Mouse (Mus musculus) myocyte (in vitro differentiated cells): ENCODE data around the gene Sdccag8. TPM values are rescaled to one million over a fixed set of nuclear protein-coding genes. Genes with fewer than 3 reads are reported as not detected.

Experiments
- H3K27me3 ChIP-seq: one replicate; pipeline ENCODE4 v1.6.1; 2011; ENCODE audit not compliant: control insufficient read depth, insufficient read depth, insufficient read length
- H3K36me3 ChIP-seq: one replicate; pipeline ENCODE4 v1.6.1; 2011; ENCODE audit not compliant: control insufficient read depth, insufficient read depth
- H3K4me2 ChIP-seq: one replicate; pipeline ENCODE4 v1.6.1; 2011; ENCODE audit warnings: low read depth, control low read depth
- H3K4me3 ChIP-seq: one replicate; pipeline ENCODE4 v1.5.1; 2011; ENCODE audit warnings: mild to moderate bottlenecking, control low read depth, moderate library complexity
- H3K79me2 ChIP-seq: one replicate; pipeline ENCODE4 v1.6.1; 2011; ENCODE audit not compliant: control insufficient read depth, insufficient read depth
- H3ac ChIP-seq: one replicate; pipeline ENCODE4 v1.6.1; 2011; ENCODE audit not compliant: control insufficient read depth, insufficient read length
- CEBPB ChIP-seq: IDR thresholded peaks from 2 replicates; pipeline ENCODE4 v1.6.1; 2011; ENCODE audit warnings: mild to moderate bottlenecking, moderate library complexity; ENCODE audit not compliant: poor library complexity, insufficient read depth, severe bottlenecking
- E2F4 ChIP-seq: IDR thresholded peaks from one replicate; pipeline ENCODE4 v1.6.1; 2011; ENCODE audit warnings: mild to moderate bottlenecking, control low read depth, moderate library complexity; ENCODE audit not compliant: insufficient read depth
- MAX ChIP-seq: IDR thresholded peaks from one replicate; pipeline ENCODE4 v1.6.1; 2011; ENCODE audit warnings: low read depth, mild to moderate bottlenecking, control low read depth
- MYOD1 ChIP-seq, 3 experiments: IDR thresholded peaks; one replicate each; pipeline ENCODE4 v1.6.1; 2011; ENCODE audit warnings: control low read depth in 2 of 3, low read depth in 2 of 3, mild to moderate bottlenecking in 2 of 3, moderate library complexity in 1 of 3; ENCODE audit not compliant: insufficient read length in 2 of 3, control insufficient read depth in 1 of 3
- MYOG ChIP-seq, 3 experiments: IDR thresholded peaks; one replicate each; pipeline ENCODE4 v1.6.1; 2011; ENCODE audit warnings: control low read depth in 2 of 3, low read depth in 2 of 3, mild to moderate bottlenecking in 2 of 3; ENCODE audit not compliant: insufficient read length in 2 of 3, control insufficient read depth in 1 of 3, insufficient read depth in 1 of 3
- POLR2A ChIP-seq: IDR thresholded peaks from one replicate; pipeline ENCODE4 v1.6.1; 2011; ENCODE audit warnings: low read depth, mild to moderate bottlenecking, control low read depth, moderate library complexity; ENCODE audit not compliant: insufficient read length
- POLR2AphosphoS2 ChIP-seq: IDR thresholded peaks from one replicate; pipeline ENCODE4 v1.6.1; 2011; ENCODE audit warnings: low read depth, control low read depth; ENCODE audit not compliant: insufficient read length
- REST ChIP-seq: IDR thresholded peaks from one replicate; pipeline ENCODE4 v1.6.1; 2011; ENCODE audit warnings: mild to moderate bottlenecking, control low read depth, moderate library complexity; ENCODE audit not compliant: insufficient read depth, insufficient read length
- SRF ChIP-seq: IDR thresholded peaks from one replicate; pipeline ENCODE4 v1.6.1; 2011; ENCODE audit warnings: low read depth; ENCODE audit not compliant: control insufficient read depth, insufficient read length
- TCF12 ChIP-seq: IDR thresholded peaks from one replicate; pipeline ENCODE4 v1.6.1; 2011; ENCODE audit warnings: mild to moderate bottlenecking, control low read depth; ENCODE audit not compliant: poor library complexity, insufficient read depth, severe bottlenecking
- TCF3 ChIP-seq: IDR thresholded peaks from one replicate; pipeline ENCODE4 v1.6.1; 2011; ENCODE audit warnings: low read depth, control low read depth; ENCODE audit not compliant: insufficient read length
- USF1 ChIP-seq: IDR thresholded peaks from one replicate; pipeline ENCODE4 v1.6.1; 2011; ENCODE audit warnings: low read depth, mild to moderate bottlenecking, control low read depth, moderate library complexity
- polyA plus RNA-seq: library from polyadenylated mRNA; unstranded; fragments of >200 nt; fragmentation: generic; extraction: Trizol; gene quantifications from one replicate; pipeline ENCODE4 v1.2.1, GENCODE M21; 2012; ENCODE audit warnings: missing spikeins

Gene Sdccag8
- polyA plus RNA-seq, 1 experiment = 8.4 TPM

GRCm38 (mm10) chr1:176845082-176845977, 30.9 kb downstream of the Sdccag8 start:
- H3K4me3 ChIP-seq = no peak overlapping the region
- TF ChIP-seq TCF3 (no peak), POLR2A (no peak), USF1 (no peak), MYOG (IDR thresholded peaks at IDR 0.05; ENCODE audit: control insufficient read depth in 1 of 3, insufficient read depth in 1 of 3, insufficient read length in 2 of 3, low read depth in 2 of 3) (peak in 1 of 3 experiments; percentile 69), SRF (no peak), MYOD1 (IDR thresholded peaks at IDR 0.05; ENCODE audit: control insufficient read depth in 1 of 3, insufficient read length in 2 of 3, low read depth in 2 of 3) (peak in 2 of 3 experiments; percentile 57 to 68), E2F4 (no peak), POLR2AphosphoS2 (no peak), REST (no peak), MAX (no peak), TCF12 (no peak), CEBPB (no peak)
- H3ac ChIP-seq = no peak overlapping the region
- no peaks in the 10 kb centered on the region for H3K79me2 ChIP-seq
- no peaks in the 10 kb centered on the region for H3K36me3 ChIP-seq
- H3K4me2 ChIP-seq = peak overlapping the region; percentile 19
- H3K27me3 ChIP-seq = no peaks in the 10 kb centered on the region

- Histone ChIP-seq H3K4me3 (no peak overlapping the region), H3ac (no peak overlapping the region), H3K27me3 (no peaks in the 10 kb centered on the region), H3K4me2 (peak overlapping the region; percentile 4), H3K79me2 (no peaks in the 10 kb centered on the region), H3K36me3 (no peaks in the 10 kb centered on the region)
- no peak for TF ChIP-seq USF1
- TF ChIP-seq CEBPB = no peak
- TF ChIP-seq E2F4 = no peak
- TF ChIP-seq TCF12 = no peak
- no peak for TF ChIP-seq SRF
- no peak for TF ChIP-seq TCF3
- TF ChIP-seq MYOD1 (IDR thresholded peaks at IDR 0.05; ENCODE audit: control insufficient read depth in 1 of 3, insufficient read length in 2 of 3, low read depth in 2 of 3) = no peak
- TF ChIP-seq MAX = no peak
- TF ChIP-seq POLR2A = no peak
- TF ChIP-seq REST = no peak
- TF ChIP-seq POLR2AphosphoS2 = no peak
- no peak for TF ChIP-seq MYOG (IDR thresholded peaks at IDR 0.05; ENCODE audit: control insufficient read depth in 1 of 3, insufficient read depth in 1 of 3, insufficient read length in 2 of 3, low read depth in 2 of 3)
Observed at GRCm38 (mm10) chr1:176847118-176847859, 32.8 kb downstream of the Sdccag8 start.

GRCm38 (mm10) chr1:176848613-176849290, 34.3 kb downstream of the Sdccag8 start:
- H3K79me2 ChIP-seq = no peaks in the 10 kb centered on the region
- no peaks in the 10 kb centered on the region for H3K36me3 ChIP-seq
- no peak overlapping the region for H3K4me3 ChIP-seq
- no peak for TF ChIP-seq TCF3
- TF ChIP-seq USF1 = no peak
- H3ac ChIP-seq = no peak overlapping the region
- H3K27me3 ChIP-seq = no peaks in the 10 kb centered on the region
- H3K4me2 ChIP-seq = no peak overlapping the region

GRCm38 (mm10) chr1:176849377-176849776, 34.9 kb downstream of the Sdccag8 start:
- TF ChIP-seq MYOG (IDR thresholded peaks at IDR 0.05; ENCODE audit: control insufficient read depth in 1 of 3, insufficient read depth in 1 of 3, insufficient read length in 2 of 3, low read depth in 2 of 3) = peak in 1 of 3 experiments; percentile 4
- no peak for TF ChIP-seq USF1
- TF ChIP-seq MYOD1 (IDR thresholded peaks at IDR 0.05; ENCODE audit: control insufficient read depth in 1 of 3, insufficient read length in 2 of 3, low read depth in 2 of 3) = peak in 2 of 3 experiments; percentile 14 to 17
- TF ChIP-seq TCF12 = peak; percentile 54
- TF ChIP-seq E2F4 = no peak
- no peak overlapping the region for H3K4me3 ChIP-seq
- no peaks in the 10 kb centered on the region for H3K27me3 ChIP-seq
- H3K36me3 ChIP-seq = no peaks in the 10 kb centered on the region
- no peak overlapping the region for H3K4me2 ChIP-seq
- no peaks in the 10 kb centered on the region for H3K79me2 ChIP-seq
- no peak overlapping the region for H3ac ChIP-seq

- no peaks in the 10 kb centered on the region for H3K27me3 ChIP-seq
- no peak overlapping the region for H3ac ChIP-seq
- no peaks in the 10 kb centered on the region for H3K36me3 ChIP-seq
- TF ChIP-seq POLR2AphosphoS2 (no peak), TCF3 (no peak)
- no peaks in the 10 kb centered on the region for H3K79me2 ChIP-seq
- H3K4me3 ChIP-seq = no peak overlapping the region
- peak overlapping the region; percentile 20 for H3K4me2 ChIP-seq
Observed at GRCm38 (mm10) chr1:176851401-176851800, 36.9 kb downstream of the Sdccag8 start.
